Mouse (Mus musculus) hematopoietic stem cell, adult 5-6 weeks (primary cell): Measurements from ENCODE around the gene Nfyc. TPM values are rescaled to one million over a fixed set of nuclear protein-coding genes. Genes with fewer than 3 reads are reported as not detected.

Source experiments
- total RNA-seq: library from RNA; stranded (forward); fragments of 172-1452, 232-1000 nt; gene quantifications from 2 replicates; pipeline ENCODE4 v1.2.3, GENCODE M21; 2017

The Nfyc gene
- total RNA-seq, 1 experiment from 2014 or later = 49.2 TPM

Other genes starting within 250 kb of the Nfyc start
- not detected in 2 replicates for gene Gm8439, start 242.8 kb downstream of the Nfyc start, total RNA-seq
- 0.56 and 2.3 TPM in 2 replicates for gene Cited4, start 165.0 kb downstream of the Nfyc start, total RNA-seq
- gene Kcnq4, start 83.0 kb downstream of the Nfyc start, total RNA-seq = not detected in 2 replicates
- 0.30 and 1.2 TPM in 2 replicates for gene Rims3, start 23.2 kb upstream of the Nfyc start, total RNA-seq
- 26.9 and 27.3 TPM in 2 replicates for gene Exo5, start 93.4 kb upstream of the Nfyc start, total RNA-seq
- 4.2 and 4.3 TPM in 2 replicates for gene Zfp69, start 120.1 kb upstream of the Nfyc start, total RNA-seq
- 50.3 and 52.8 TPM in 2 replicates for gene Smap2, start 185.7 kb upstream of the Nfyc start, total RNA-seq
- gene Col9a2, start 207.8 kb upstream of the Nfyc start, total RNA-seq = 0.06 TPM in 1 of 2 replicates, not detected in the other